Mouse (Mus musculus): ENCODE measurements around the gene Lin52. TPM values are rescaled to one million over a fixed set of nuclear protein-coding genes. Genes with fewer than 3 reads are reported as not detected.

The Lin52 gene
- polyA plus RNA-seq, 1 experiment = 29.5 TPM

- no peak overlapping the region for H3K4me3 ChIP-seq (ENCODE audit: low read depth, low read length)
These were observed 50.1 kb downstream of the Lin52 start for GRCm38 (mm10) chr12:84501278-84501677.

GRCm38 (mm10) chr12:84506856-84507255 is 55.6 kb downstream of the Lin52 start:
- H3K4me3 ChIP-seq (ENCODE audit: low read depth, low read length) = no peak overlapping the region
- no peak overlapping the region for H3K9ac ChIP-seq (ENCODE audit: low read depth, poor library complexity, severe bottlenecking)
- H3K9me3 ChIP-seq (replicated peaks; ENCODE audit: control insufficient read depth, insufficient read depth, low read length, poor library complexity, severe bottlenecking) = no peaks in the 10 kb centered on the region
- no peaks in the 10 kb centered on the region for H3K4me1 ChIP-seq (ENCODE audit: control insufficient read depth, insufficient read depth, low read length)
- H3K27me3 ChIP-seq (ENCODE audit: control insufficient read depth, insufficient read depth, low read length, poor library complexity, severe bottlenecking) = no peaks in the 10 kb centered on the region
- H3K27ac ChIP-seq (ENCODE audit: insufficient read depth, low read length) = no peak overlapping the region
- TF ChIP-seq POLR2A (IDR thresholded peaks at IDR 0.05; ENCODE audit: insufficient read depth, low read length) (no peak), CTCF (IDR thresholded peaks at IDR 0.05; ENCODE audit: low read depth, low read length) (no peak), EP300 (IDR thresholded peaks at IDR 0.05; ENCODE audit: insufficient read depth, low read depth, low read length) (no peak)
- no peaks in the 10 kb centered on the region for H3K36me3 ChIP-seq (ENCODE audit: control insufficient read depth, insufficient read depth, low read length, poor library complexity, severe bottlenecking)

More at GRCm38 (mm10) chr12:84501278-84501677, 50.1 kb downstream of the Lin52 start:
- Histone ChIP-seq H3K36me3 (ENCODE audit: control insufficient read depth, insufficient read depth, low read length, poor library complexity, severe bottlenecking) (no peaks in the 10 kb centered on the region; the same call in 1 of the 2 replicates), H3K27ac (ENCODE audit: insufficient read depth, low read length) (no peak overlapping the region), H3K27me3 (ENCODE audit: control insufficient read depth, insufficient read depth, low read length, poor library complexity, severe bottlenecking) (no peaks in the 10 kb centered on the region), H3K9me3 (replicated peaks; ENCODE audit: control insufficient read depth, insufficient read depth, low read length, poor library complexity, severe bottlenecking) (no peaks in the 10 kb centered on the region), H3K9ac (ENCODE audit: low read depth, poor library complexity, severe bottlenecking) (no peak overlapping the region), H3K4me1 (ENCODE audit: control insufficient read depth, insufficient read depth, low read length) (no peaks in the 10 kb centered on the region)
- no peak for TF ChIP-seq POLR2A (IDR thresholded peaks at IDR 0.05; ENCODE audit: insufficient read depth, low read length)

DNA sequence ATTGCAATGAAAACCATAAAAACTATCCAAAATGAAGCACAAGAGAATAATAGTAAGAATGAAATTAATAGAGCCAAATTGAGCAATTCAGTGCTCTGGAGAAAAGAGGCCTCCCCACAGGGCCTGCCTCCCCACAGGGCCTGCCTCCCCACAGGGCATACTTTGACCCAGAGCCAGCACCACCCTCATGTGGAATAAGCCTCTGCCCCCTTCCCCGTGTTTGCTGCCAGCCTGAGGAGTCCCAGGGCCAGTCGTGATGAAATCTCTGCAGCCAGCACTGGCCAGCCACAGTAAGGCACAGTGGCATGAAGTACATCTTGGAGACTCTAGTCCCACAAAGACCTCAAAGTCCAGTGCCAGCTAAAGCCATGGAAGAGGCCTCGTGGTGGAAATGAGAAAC is 60.8 kb downstream of the Lin52 start:
- H3K36me3 ChIP-seq (ENCODE audit: control insufficient read depth, insufficient read depth, low read length, poor library complexity, severe bottlenecking) = no peaks in the 10 kb centered on the region
- no peaks in the 10 kb centered on the region for H3K9me3 ChIP-seq (replicated peaks; ENCODE audit: control insufficient read depth, insufficient read depth, low read length, poor library complexity, severe bottlenecking)
- H3K4me1 ChIP-seq (ENCODE audit: control insufficient read depth, insufficient read depth, low read length) = no peaks in the 10 kb centered on the region
- TF ChIP-seq EP300 (IDR thresholded peaks at IDR 0.05; ENCODE audit: insufficient read depth, low read depth, low read length) (no peak), CTCF (IDR thresholded peaks at IDR 0.05; ENCODE audit: low read depth, low read length) (no peak), POLR2A (IDR thresholded peaks at IDR 0.05; ENCODE audit: insufficient read depth, low read length) (no peak)
- H3K27ac ChIP-seq (ENCODE audit: insufficient read depth, low read length) = no peak overlapping the region
- no peaks in the 10 kb centered on the region for H3K27me3 ChIP-seq (ENCODE audit: control insufficient read depth, insufficient read depth, low read length, poor library complexity, severe bottlenecking)
- H3K9ac ChIP-seq (ENCODE audit: low read depth, poor library complexity, severe bottlenecking) = no peak overlapping the region
- H3K4me3 ChIP-seq (ENCODE audit: low read depth, low read length) = no peak overlapping the region

DNA sequence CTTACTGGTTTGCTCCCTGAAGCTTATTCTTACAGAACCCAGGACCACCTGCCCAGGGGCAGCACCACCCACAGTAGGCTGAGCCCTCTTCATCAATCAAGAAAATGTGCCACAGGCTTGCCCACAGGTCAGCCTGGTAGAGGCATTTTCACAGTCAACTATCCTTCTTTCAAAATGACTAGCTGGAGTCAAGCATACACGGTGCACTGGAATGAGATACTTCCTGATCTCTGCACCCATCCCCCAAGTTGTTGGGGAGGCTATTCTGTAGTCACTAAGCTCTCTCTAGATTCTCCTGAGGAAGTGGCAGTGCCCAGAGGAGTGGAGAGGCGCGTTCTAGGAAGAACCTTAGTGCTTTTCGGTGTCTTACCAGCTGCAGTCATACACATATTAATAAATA is 64.3 kb downstream of the Lin52 start:
- Histone ChIP-seq H3K4me1 (ENCODE audit: control insufficient read depth, insufficient read depth, low read length) (no peaks in the 10 kb centered on the region), H3K27ac (ENCODE audit: insufficient read depth, low read length) (no peak overlapping the region), H3K36me3 (ENCODE audit: control insufficient read depth, insufficient read depth, low read length, poor library complexity, severe bottlenecking) (no peaks in the 10 kb centered on the region), H3K9me3 (replicated peaks; ENCODE audit: control insufficient read depth, insufficient read depth, low read length, poor library complexity, severe bottlenecking) (no peaks in the 10 kb centered on the region), H3K27me3 (ENCODE audit: control insufficient read depth, insufficient read depth, low read length, poor library complexity, severe bottlenecking) (no peaks in the 10 kb centered on the region), H3K9ac (ENCODE audit: low read depth, poor library complexity, severe bottlenecking) (no peak overlapping the region), H3K4me3 (ENCODE audit: low read depth, low read length) (no peak overlapping the region)
- TF ChIP-seq POLR2A (IDR thresholded peaks at IDR 0.05; ENCODE audit: insufficient read depth, low read length) = no peak

GRCm38 (mm10) chr12:84516642-84517041 is 65.4 kb downstream of the Lin52 start:
- no peak overlapping the region for H3K9ac ChIP-seq (ENCODE audit: low read depth, poor library complexity, severe bottlenecking)
- no peaks in the 10 kb centered on the region for H3K27me3 ChIP-seq (ENCODE audit: control insufficient read depth, insufficient read depth, low read length, poor library complexity, severe bottlenecking)
- H3K4me1 ChIP-seq (ENCODE audit: control insufficient read depth, insufficient read depth, low read length) = no peaks in the 10 kb centered on the region
- H3K27ac ChIP-seq (ENCODE audit: insufficient read depth, low read length) = no peak overlapping the region
- H3K4me3 ChIP-seq (ENCODE audit: low read depth, low read length) = no peak overlapping the region
- no peaks in the 10 kb centered on the region for H3K9me3 ChIP-seq (replicated peaks; ENCODE audit: control insufficient read depth, insufficient read depth, low read length, poor library complexity, severe bottlenecking)
- no peaks in the 10 kb centered on the region for H3K36me3 ChIP-seq (ENCODE audit: control insufficient read depth, insufficient read depth, low read length, poor library complexity, severe bottlenecking)
- no peak for TF ChIP-seq CTCF (IDR thresholded peaks at IDR 0.05; ENCODE audit: low read depth, low read length)
- TF ChIP-seq POLR2A (IDR thresholded peaks at IDR 0.05; ENCODE audit: insufficient read depth, low read length) = no peak
- TF ChIP-seq EP300 (IDR thresholded peaks at IDR 0.05; ENCODE audit: insufficient read depth, low read depth, low read length) = no peak

GRCm38 (mm10) chr12:84518018-84518417 is 66.8 kb downstream of the Lin52 start:
- Histone ChIP-seq H3K27ac (ENCODE audit: insufficient read depth, low read length) (no peak overlapping the region), H3K4me1 (ENCODE audit: control insufficient read depth, insufficient read depth, low read length) (no peaks in the 10 kb centered on the region), H3K27me3 (ENCODE audit: control insufficient read depth, insufficient read depth, low read length, poor library complexity, severe bottlenecking) (no peaks in the 10 kb centered on the region), H3K4me3 (ENCODE audit: low read depth, low read length) (no peak overlapping the region), H3K36me3 (ENCODE audit: control insufficient read depth, insufficient read depth, low read length, poor library complexity, severe bottlenecking) (no peaks in the 10 kb centered on the region), H3K9me3 (replicated peaks; ENCODE audit: control insufficient read depth, insufficient read depth, low read length, poor library complexity, severe bottlenecking) (no peaks in the 10 kb centered on the region), H3K9ac (ENCODE audit: low read depth, poor library complexity, severe bottlenecking) (no peak overlapping the region)
- no peak for TF ChIP-seq EP300 (IDR thresholded peaks at IDR 0.05; ENCODE audit: insufficient read depth, low read depth, low read length)
- TF ChIP-seq POLR2A (IDR thresholded peaks at IDR 0.05; ENCODE audit: insufficient read depth, low read length) = no peak
- no peak for TF ChIP-seq CTCF (IDR thresholded peaks at IDR 0.05; ENCODE audit: low read depth, low read length)
